Mouse (Mus musculus) stomach, embryonic 15.5 days (tissue): ENCODE data around the gene Chuk. TPM values are rescaled to one million over a fixed set of nuclear protein-coding genes. Genes with fewer than 3 reads are reported as not detected.

ENCODE experiments used
- ATAC-seq: fragments of 200-750 bp; cut with Nextera tagmentation; 2 replicates; pipeline ENCODE4 v1.8.0; 2017; ENCODE audit warnings: low read depth, moderate number of reproducible peaks, moderate TSS enrichment; ENCODE audit not compliant: insufficient read depth, low FRiP score
- H3K27ac ChIP-seq: fragments of 300-500 bp; sonication (generic); 2 replicates; pipeline ENCODE4 v1.5.1; 2015; ENCODE audit warnings: mild to moderate bottlenecking, inconsistent platforms
- H3K27me3 ChIP-seq: fragments of 300-500 bp; sonication (generic); replicated peaks from 2 replicates; pipeline ENCODE4 v1.6.1; 2015; ENCODE audit warnings: inconsistent platforms
- H3K36me3 ChIP-seq: fragments of 300-500 bp; sonication (generic); 2 replicates; pipeline ENCODE4 v1.6.1; 2015; ENCODE audit warnings: inconsistent platforms
- H3K4me1 ChIP-seq: fragments of 300-500 bp; sonication (generic); 2 replicates; pipeline ENCODE4 v1.6.1; 2015; ENCODE audit warnings: inconsistent platforms
- H3K4me2 ChIP-seq: fragments of 300-500 bp; sonication (generic); 2 replicates; pipeline ENCODE4 v1.6.1; 2015; ENCODE audit warnings: mild to moderate bottlenecking, inconsistent platforms
- H3K4me3 ChIP-seq: fragments of 300-500 bp; sonication (generic); replicated peaks from 2 replicates; pipeline ENCODE4 v1.5.1; 2015; ENCODE audit warnings: inconsistent platforms
- H3K9ac ChIP-seq: fragments of 300-500 bp; sonication (generic); 2 replicates; pipeline ENCODE4 v1.6.1; 2015; ENCODE audit warnings: inconsistent platforms
- H3K9me3 ChIP-seq: fragments of 300-500 bp; sonication (generic); 2 replicates; pipeline ENCODE4 v1.6.1; 2016; ENCODE audit warnings: inconsistent platforms
- WGBS: fragments of 180-500 bp; shearing (Covaris S2); methylation state at CpG from one replicate; pipeline ENCODE4 v1.1.7; 2015; 5-methylcytosine and 5-hydroxymethylcytosine counted together
- polyA plus RNA-seq: library from polyadenylated mRNA; unstranded; fragments of >200 nt; fragmentation: Nextera tagmentation; extraction: Ambion mirVana; gene quantifications from 2 replicates; pipeline ENCODE4 v1.2.1, GENCODE M21; 2015

Chuk gene
- polyA plus RNA-seq, 1 experiment from 2014 or later, result 37.1 TPM

GRCm38 (mm10) chr19:44100840-44101239 is 6.4 kb downstream of the Chuk start:
- Histone ChIP-seq H3K27me3 (no peaks in the 10 kb centered on the region), H3K36me3 (peaks cover 8% of the 10 kb centered on the region)
- ATAC-seq, result no peak

GRCm38 (mm10) chr19:44086278-44086677 is 21.0 kb downstream of the Chuk start:
- H3K4me3 ChIP-seq, result no peak overlapping the region
- no peak for ATAC-seq
- H3K4me1 ChIP-seq, result no peaks in the 10 kb centered on the region
- H3K36me3 ChIP-seq, result peaks cover 14% of the 10 kb centered on the region
- no peak overlapping the region for H3K27ac ChIP-seq
- H3K27me3 ChIP-seq, result no peaks in the 10 kb centered on the region
- WGBS, result 83% methylated on average over 3 of the region's 3 CpGs
- H3K9me3 ChIP-seq, result no peaks in the 10 kb centered on the region
- no peak overlapping the region for H3K4me2 ChIP-seq
- H3K9ac ChIP-seq, result no peak overlapping the region

More at GRCm38 (mm10) chr19:44100840-44101239, 6.4 kb downstream of the Chuk start:
- H3K4me2 ChIP-seq, result no peak overlapping the region
- peaks cover 5% of the 10 kb centered on the region; the same call in 1 of the 2 replicates for H3K4me1 ChIP-seq
- no peak overlapping the region for H3K9ac ChIP-seq
- H3K27ac ChIP-seq, result no peak overlapping the region
- no peaks in the 10 kb centered on the region for H3K9me3 ChIP-seq
- no peak overlapping the region for H3K4me3 ChIP-seq

GRCm38 (mm10) chr19:44080920-44081319 is 26.4 kb downstream of the Chuk start:
- H3K27ac ChIP-seq, result no peak overlapping the region
- no peak overlapping the region for H3K4me2 ChIP-seq
- H3K27me3 ChIP-seq, result no peaks in the 10 kb centered on the region
- no peak overlapping the region for H3K4me3 ChIP-seq
- no peaks in the 10 kb centered on the region for H3K9me3 ChIP-seq
- H3K4me1 ChIP-seq, result no peaks in the 10 kb centered on the region
- H3K36me3 ChIP-seq, result peaks cover 18% of the 10 kb centered on the region
- no peak for ATAC-seq
- no peak overlapping the region for H3K9ac ChIP-seq
- WGBS, result 94% methylated on average over 2 of the region's 2 CpGs

DNA sequence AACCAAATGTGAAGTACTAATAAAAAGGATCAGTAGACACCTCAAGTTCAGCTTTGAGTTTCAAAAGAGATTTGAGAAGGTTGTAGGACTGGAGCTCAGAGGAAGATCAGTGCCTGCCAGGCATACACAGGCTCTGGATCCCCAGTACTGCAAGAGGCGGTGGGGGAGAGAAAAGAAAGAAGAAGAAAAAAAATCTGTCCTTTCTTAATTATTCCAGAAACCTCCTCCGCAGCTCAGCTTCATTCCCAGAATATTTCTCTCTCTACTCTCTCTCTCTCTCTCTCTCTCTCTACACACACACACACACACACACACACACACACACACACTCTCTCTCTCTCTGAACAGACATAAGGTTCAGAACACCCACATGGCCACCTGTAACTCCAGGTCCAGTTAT is 27.3 kb downstream of the Chuk start:
- Histone ChIP-seq H3K27me3 (no peaks in the 10 kb centered on the region), H3K4me1 (no peaks in the 10 kb centered on the region), H3K4me3 (no peak overlapping the region), H3K9me3 (no peaks in the 10 kb centered on the region), H3K4me2 (no peak overlapping the region), H3K9ac (no peak overlapping the region), H3K36me3 (peaks cover 24% of the 10 kb centered on the region), H3K27ac (no peak overlapping the region)
- WGBS, result 83% methylated on average over 2 of the region's 2 CpGs
- ATAC-seq, result no peak

GRCm38 (mm10) chr19:44077024-44077423 is 30.3 kb downstream of the Chuk start:
- H3K36me3 ChIP-seq, result peaks cover 22% of the 10 kb centered on the region
- no peak overlapping the region for H3K4me3 ChIP-seq
- H3K4me1 ChIP-seq, result no peaks in the 10 kb centered on the region
- H3K27ac ChIP-seq, result no peak overlapping the region
- no peak for ATAC-seq
- 88% methylated on average over 4 of the region's 4 CpGs for WGBS
- H3K9ac ChIP-seq, result no peak overlapping the region
- H3K4me2 ChIP-seq, result no peak overlapping the region
- H3K27me3 ChIP-seq, result no peaks in the 10 kb centered on the region
- no peaks in the 10 kb centered on the region for H3K9me3 ChIP-seq

DNA sequence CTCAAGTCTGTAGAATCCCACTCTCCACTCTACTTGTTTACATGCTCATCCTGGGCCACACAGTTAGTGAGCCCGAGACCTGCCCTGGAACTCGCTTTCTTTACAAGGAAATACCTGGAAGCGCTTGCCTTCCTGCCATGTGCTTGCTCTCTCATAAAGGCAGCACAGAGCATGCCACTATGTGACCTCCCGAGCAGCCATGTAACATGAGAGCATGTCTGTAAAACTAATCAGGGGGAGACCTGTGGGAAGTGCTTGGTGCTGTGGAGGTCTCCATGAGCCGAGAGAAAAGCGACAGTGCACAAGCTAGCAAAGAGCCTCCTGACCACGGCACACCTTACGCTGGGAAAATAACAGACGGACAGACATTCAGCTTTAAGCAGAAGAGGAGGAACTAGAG is 30.8 kb downstream of the Chuk start:
- no peaks in the 10 kb centered on the region for H3K4me1 ChIP-seq
- H3K9me3 ChIP-seq, result no peaks in the 10 kb centered on the region
- no peak overlapping the region for H3K9ac ChIP-seq
- no peaks in the 10 kb centered on the region for H3K27me3 ChIP-seq
- no peak overlapping the region for H3K27ac ChIP-seq
- WGBS, result 83% methylated on average over 9 of the region's 9 CpGs
- H3K4me3 ChIP-seq, result no peak overlapping the region
- H3K36me3 ChIP-seq, result peaks cover 22% of the 10 kb centered on the region
- H3K4me2 ChIP-seq, result no peak overlapping the region
- no peak for ATAC-seq

GRCm38 (mm10) chr19:44074986-44075385 is 32.3 kb downstream of the Chuk start:
- no peaks in the 10 kb centered on the region for H3K9me3 ChIP-seq
- peaks cover 3% of the 10 kb centered on the region; the same call in 1 of the 2 replicates for H3K4me1 ChIP-seq
- peaks cover 22% of the 10 kb centered on the region for H3K36me3 ChIP-seq
- no peak overlapping the region for H3K27ac ChIP-seq
- 84% methylated on average over 11 of the region's 11 CpGs for WGBS
- H3K27me3 ChIP-seq, result no peaks in the 10 kb centered on the region
- ATAC-seq, result no peak
- no peak overlapping the region for H3K4me3 ChIP-seq
- no peak overlapping the region for H3K9ac ChIP-seq
- H3K4me2 ChIP-seq, result no peak overlapping the region

GRCm38 (mm10) chr19:44071166-44071565 is 36.1 kb downstream of the Chuk start:
- Histone ChIP-seq H3K4me2 (no peak overlapping the region), H3K27me3 (no peaks in the 10 kb centered on the region), H3K4me1 (peaks cover 8% of the 10 kb centered on the region), H3K9ac (no peak overlapping the region), H3K4me3 (no peak overlapping the region), H3K9me3 (no peaks in the 10 kb centered on the region), H3K27ac (no peak overlapping the region), H3K36me3 (peaks cover 11% of the 10 kb centered on the region)
- no peak for ATAC-seq
- WGBS, result 62% methylated on average over 5 of the region's 5 CpGs

GRCm38 (mm10) chr19:44069914-44070232 is 37.4 kb downstream of the Chuk start:
- Histone ChIP-seq H3K4me3 (peak overlapping the region; percentile 82), H3K9ac (peak overlapping the region; percentile 32; the same call in 1 of the 2 replicates), H3K27me3 (no peaks in the 10 kb centered on the region), H3K9me3 (no peaks in the 10 kb centered on the region), H3K4me1 (peaks cover 8% of the 10 kb centered on the region), H3K36me3 (peaks cover 6% of the 10 kb centered on the region; the same call in 1 of the 2 replicates), H3K27ac (peak overlapping the region; percentile 28; the same call in 1 of the 2 replicates), H3K4me2 (peak overlapping the region; percentile 87)
- no peak for ATAC-seq
- WGBS, result 6% methylated on average over 4 of the region's 4 CpGs

- peak within 1 kb of the TSS; percentile 82 for H3K4me3 ChIP-seq
- WGBS, result under 1% methylated on average over 75 of the region's 75 CpGs
- ATAC-seq, result peak; percentile 90
- no peaks in the 10 kb centered on the region for H3K9me3 ChIP-seq
- H3K4me1 ChIP-seq, result peaks cover 8% of the 10 kb centered on the region
- H3K9ac ChIP-seq, result peak within 1 kb of the TSS; percentile 68
- H3K4me2 ChIP-seq, result peak within 1 kb of the TSS; percentile 87
- no peaks in the 10 kb centered on the region for H3K27me3 ChIP-seq
- H3K27ac ChIP-seq, result peak within 1 kb of the TSS; percentile 69
- peaks cover 6% of the 10 kb centered on the region; the same call in 1 of the 2 replicates for H3K36me3 ChIP-seq
Observed at GRCm38 (mm10) chr19:44069121-44069913, 38.0 kb downstream of the Chuk start, which contains the start of gene Erlin1. Gene Erlin1, minus strand, starts transcription at chr19:44069785.

- 69% methylated on average over 4 of the region's 4 CpGs for WGBS
- no peak overlapping the region for H3K9ac ChIP-seq
Observed at GRCm38 (mm10) chr19:44068232-44068631, 39.0 kb downstream of the Chuk start.

GRCm38 (mm10) chr19:44067323-44068049 is 39.8 kb downstream of the Chuk start:
- Histone ChIP-seq H3K4me2 (peak overlapping the region; percentile 9; the same call in 1 of the 2 replicates), H3K27me3 (no peaks in the 10 kb centered on the region), H3K9ac (no peak overlapping the region), H3K9me3 (no peaks in the 10 kb centered on the region), H3K4me3 (no peak overlapping the region), H3K36me3 (0 out of 2 replicates have a peak, but pooled peaks cover 2% of the 10 kb centered on the region), H3K27ac (no peak overlapping the region), H3K4me1 (peaks cover 8% of the 10 kb centered on the region)
- WGBS, result 64% methylated on average over 9 of the region's 9 CpGs
- no peak for ATAC-seq

More at GRCm38 (mm10) chr19:44068232-44068631, 39.0 kb downstream of the Chuk start:
- H3K4me3 ChIP-seq, result peak overlapping the region; percentile 82; the same call in 1 of the 2 replicates
- no peaks in the 10 kb centered on the region for H3K9me3 ChIP-seq
- H3K36me3 ChIP-seq, result peaks cover 6% of the 10 kb centered on the region; the same call in 1 of the 2 replicates
- no peak for ATAC-seq
- no peaks in the 10 kb centered on the region for H3K27me3 ChIP-seq
- peaks cover 8% of the 10 kb centered on the region for H3K4me1 ChIP-seq
- peak overlapping the region; percentile 87 for H3K4me2 ChIP-seq
- H3K27ac ChIP-seq, result no peak overlapping the region
